Mouse (Mus musculus) cortical plate, adult 2 months (tissue): Measurements from ENCODE around the gene Fam83g.

Experiments
- CTCF ChIP-seq: fragments of 200-500 bp; IDR thresholded peaks from 2 replicates; pipeline ENCODE4 v1.5.1; 2011; ENCODE audit warnings: mild to moderate bottlenecking, control low read depth, low read length; ENCODE audit not compliant: insufficient read depth; ENCODE audit errors: extremely low read depth
- POLR2A ChIP-seq: fragments of 200-500 bp; IDR thresholded peaks from 2 replicates; pipeline ENCODE4 v1.6.1; 2011; ENCODE audit warnings: mild to moderate bottlenecking, low read length, control low read depth; ENCODE audit not compliant: insufficient read depth; ENCODE audit errors: extremely low read depth

DNA sequence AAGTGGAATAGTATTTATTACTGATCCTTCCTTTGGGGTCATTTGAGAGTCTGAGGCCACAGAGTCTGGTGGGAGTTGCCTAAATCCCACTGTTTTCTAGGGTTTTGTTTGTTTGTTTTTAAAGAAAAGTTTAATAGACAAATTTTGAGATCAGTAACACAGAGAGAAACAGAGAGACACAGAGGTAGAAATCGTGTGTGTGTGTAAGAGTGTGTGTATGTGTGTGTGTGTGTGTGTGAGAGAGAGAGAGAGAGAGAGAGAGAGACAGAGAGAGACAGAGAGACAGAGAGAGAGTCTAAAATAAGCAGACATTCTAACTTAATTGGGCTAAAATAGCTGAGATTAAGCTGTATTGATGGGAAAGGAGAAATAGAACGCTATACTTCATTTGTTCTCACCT lies 30.3 kb upstream of the Fam83g start:
- TF ChIP-seq CTCF (no peak), POLR2A (no peak)
